In genomic region chr8:84256458-84256821, GRCm38 (mm10) we compare ENCODE assay signal across 8 mouse cellular contexts. TPM values are rescaled to one million over a fixed set of nuclear protein-coding genes. Genes with fewer than 3 reads are reported as not detected.
DNase-seq lines count a peak whose midpoint lies in the region; ATAC-seq and TF ChIP-seq lines count a peak whose summit lies in the region.

No protein-coding gene starts in this region.

- peaks cover 75% of the 10 kb centered on the region for H3K36me3 ChIP-seq in heart, embryonic 14.5 days (ENCODE audit: control insufficient read depth, insufficient read depth, low read length)
- peaks cover 39% of the 10 kb centered on the region for H3K36me3 ChIP-seq in ES-Bruce4 (ENCODE audit: control insufficient read depth, insufficient read depth, low read length, poor library complexity, severe bottlenecking)
- peaks cover 71% of the 10 kb centered on the region for H3K36me3 ChIP-seq in embryonic facial prominence, embryonic 14.5 days (ENCODE audit: control insufficient read depth, insufficient read depth, low read length)
- H3K36me3 ChIP-seq in kidney, embryonic 15.5 days, result peaks cover 77% of the 10 kb centered on the region
- peaks cover 82% of the 10 kb centered on the region for H3K36me3 ChIP-seq in megakaryocyte, embryonic 14.5 days (replicated peaks; ENCODE audit: low read length)

- DNase-seq in heart, adult 8-10 months (ENCODE audit: low spot score), result no peak
- DNase-seq in embryonic facial prominence, embryonic 14.5 days (ENCODE audit: low spot score), result peak; percentile 70
- DNase-seq in adrenal gland, adult 8-10 months, result no peak
- no peak for DNase-seq in thymus, postnatal 14 days

- TF ChIP-seq POLR2A in ES-Bruce4 (IDR thresholded peaks at IDR 0.05; ENCODE audit: insufficient read depth, low read length), result no peak

- ATAC-seq in heart, embryonic 14.5 days (ENCODE audit: insufficient number of reproducible peaks, insufficient read depth, low FRiP score, low read depth), result no peak
- peak; percentile 34 for ATAC-seq in embryonic facial prominence, embryonic 14.5 days (ENCODE audit: low read depth)
- ATAC-seq in kidney, embryonic 15.5 days (replicated peaks; ENCODE audit: low FRiP score), result peak; percentile 19; the same call in 1 of the 2 replicates

- TF ChIP-seq CTCF in ES-Bruce4 (IDR thresholded peaks at IDR 0.05; ENCODE audit: low read depth, low read length), result no peak

- no peak for TF ChIP-seq EP300 in ES-Bruce4 (IDR thresholded peaks at IDR 0.05; ENCODE audit: insufficient read depth, low read depth, low read length)

- H3K4me2 ChIP-seq in heart, embryonic 14.5 days (ENCODE audit: low read length), result peak overlapping the region; percentile 92
- peak overlapping the region; percentile 68 for H3K4me2 ChIP-seq in embryonic facial prominence, embryonic 14.5 days (ENCODE audit: low read depth, low read length)
- peak overlapping the region; percentile 96 for H3K4me2 ChIP-seq in kidney, embryonic 15.5 days

- peak overlapping the region; percentile 77 for H3K9ac ChIP-seq in heart, embryonic 14.5 days (ENCODE audit: low read length)
- H3K9ac ChIP-seq in ES-Bruce4 (ENCODE audit: low read depth, poor library complexity, severe bottlenecking), result peak overlapping the region; percentile 81
- H3K9ac ChIP-seq in embryonic facial prominence, embryonic 14.5 days (ENCODE audit: low read depth, low read length), result peak overlapping the region; percentile 72
- peak overlapping the region; percentile 87 for H3K9ac ChIP-seq in kidney, embryonic 15.5 days

- H3K27me3 ChIP-seq in heart, embryonic 14.5 days (ENCODE audit: control insufficient read depth, insufficient read depth, low read length), result no peaks in the 10 kb centered on the region
- H3K27me3 ChIP-seq in ES-Bruce4 (ENCODE audit: control insufficient read depth, insufficient read depth, low read length, poor library complexity, severe bottlenecking), result no peaks in the 10 kb centered on the region
- H3K27me3 ChIP-seq in embryonic facial prominence, embryonic 14.5 days (replicated peaks; ENCODE audit: control insufficient read depth, insufficient read depth, low read length), result no peaks in the 10 kb centered on the region
- H3K27me3 ChIP-seq in kidney, embryonic 15.5 days, result no peaks in the 10 kb centered on the region
- no peaks in the 10 kb centered on the region for H3K27me3 ChIP-seq in megakaryocyte, embryonic 14.5 days (replicated peaks)

- peak overlapping the region in 1 of 2 experiments; percentile 78; a peak in 3 of 4 replicates for H3K27ac ChIP-seq in heart, embryonic 14.5 days (replicated peaks in 1 of 2; ENCODE audit: control insufficient read depth in 1 of 2, insufficient read depth in 1 of 2, low read depth in 2 of 2, low read length in 2 of 2)
- H3K27ac ChIP-seq in ES-Bruce4 (ENCODE audit: insufficient read depth, low read length), result peak overlapping the region; percentile 23
- peak overlapping the region; percentile 83 for H3K27ac ChIP-seq in embryonic facial prominence, embryonic 14.5 days (replicated peaks; ENCODE audit: low read depth, low read length)
- peak overlapping the region; percentile 94 for H3K27ac ChIP-seq in kidney, embryonic 15.5 days

- H3K4me3 ChIP-seq in heart, embryonic 14.5 days (ENCODE audit: control insufficient read depth in 1 of 2, insufficient read depth in 1 of 2, low read depth in 1 of 2, low read length in 2 of 2), result peak overlapping the region; percentile 65 to 74
- peak overlapping the region; percentile 78 for H3K4me3 ChIP-seq in ES-Bruce4 (ENCODE audit: low read depth, low read length)
- H3K4me3 ChIP-seq in embryonic facial prominence, embryonic 14.5 days (ENCODE audit: low read depth, low read length), result peak overlapping the region; percentile 68
- H3K4me3 ChIP-seq in kidney, embryonic 15.5 days (replicated peaks), result peak overlapping the region; percentile 88
- peak overlapping the region; percentile 96 for H3K4me3 ChIP-seq in megakaryocyte, embryonic 14.5 days (replicated peaks)

- H3K4me1 ChIP-seq in heart, embryonic 14.5 days (ENCODE audit: control insufficient read depth in 2 of 2, insufficient read depth in 2 of 2, low read length in 2 of 2), result peaks cover 10 to 14% of the 10 kb centered on the region in 2 experiments
- H3K4me1 ChIP-seq in ES-Bruce4 (ENCODE audit: control insufficient read depth, insufficient read depth, low read length), result no peaks in the 10 kb centered on the region
- H3K4me1 ChIP-seq in embryonic facial prominence, embryonic 14.5 days (ENCODE audit: control insufficient read depth, insufficient read depth, low read length), result 0 out of 2 replicates have a peak, but pooled peaks cover 9% of the 10 kb centered on the region
- H3K4me1 ChIP-seq in kidney, embryonic 15.5 days, result peaks cover 24% of the 10 kb centered on the region
- peaks cover 82% of the 10 kb centered on the region for H3K4me1 ChIP-seq in megakaryocyte, embryonic 14.5 days

- no peaks in the 10 kb centered on the region for H3K9me3 ChIP-seq in heart, embryonic 14.5 days (ENCODE audit: control insufficient read depth, low read length)
- no peaks in the 10 kb centered on the region for H3K9me3 ChIP-seq in ES-Bruce4 (replicated peaks; ENCODE audit: control insufficient read depth, insufficient read depth, low read length, poor library complexity, severe bottlenecking)
- H3K9me3 ChIP-seq in embryonic facial prominence, embryonic 14.5 days (ENCODE audit: control insufficient read depth, low read length), result no peaks in the 10 kb centered on the region
- H3K9me3 ChIP-seq in kidney, embryonic 15.5 days (replicated peaks), result no peaks in the 10 kb centered on the region
- H3K9me3 ChIP-seq in megakaryocyte, embryonic 14.5 days, result no peaks in the 10 kb centered on the region

- WGBS in heart, embryonic 14.5 days, result 15% methylated on average over 6 of the region's 6 CpGs
- WGBS in embryonic facial prominence, embryonic 14.5 days, result 14% methylated on average over 6 of the region's 6 CpGs
- 12% methylated on average over 6 of the region's 6 CpGs for WGBS in kidney, embryonic 15.5 days

RNA-seq across cellular contexts. Expression of gene Mri1, which starts 0.7 kb away (rescaled TPM):
- 45.4 and 48.3 TPM in 2 replicates for polyA plus RNA-seq in heart, embryonic 14.5 days (2014; fragmentation: Nextera tagmentation; extraction: Ambion mirVana)
- total RNA-seq in heart, adult 8-10 months (2022), result 10 to 100 TPM; 10.5 to 15.0 (median 12.5) TPM
- 37.1 and 38.0 TPM in 2 replicates for polyA plus RNA-seq in ES-Bruce4 (2011; ENCODE audit: insufficient read depth, insufficient read length, low read depth, missing spikeins)
- 50.3 and 56.7 TPM in 2 replicates for polyA plus RNA-seq in embryonic facial prominence, embryonic 14.5 days (2014; fragmentation: Nextera tagmentation; extraction: Ambion mirVana)
- polyA plus RNA-seq in kidney, embryonic 15.5 days (2015; fragmentation: Nextera tagmentation; extraction: Ambion mirVana), result 66.8 and 77.8 TPM in 2 replicates
- polyA plus RNA-seq in megakaryocyte, embryonic 14.5 days (2012; ENCODE audit: insufficient read depth, low replicate concordance), result 106 and 208 TPM in 2 replicates
- total RNA-seq in adrenal gland, adult 8-10 months (2022), result 10 to 100 TPM; 26.9 to 52.8 (median 51.6) TPM

RNA-seq across cellular contexts. Expression of gene D8Ertd738e, which starts 6.9 kb away (rescaled TPM):
- polyA plus RNA-seq in heart, embryonic 14.5 days (2014; fragmentation: Nextera tagmentation; extraction: Ambion mirVana), result 359 and 400 TPM in 2 replicates
- total RNA-seq in heart, adult 8-10 months (2022), result 100 to 1,000 TPM; 165 to 232 (median 189) TPM
- polyA plus RNA-seq in ES-Bruce4 (2011; ENCODE audit: insufficient read depth, insufficient read length, low read depth, missing spikeins), result 90.6 and 92.0 TPM in 2 replicates
- 371 and 387 TPM in 2 replicates for polyA plus RNA-seq in embryonic facial prominence, embryonic 14.5 days (2014; fragmentation: Nextera tagmentation; extraction: Ambion mirVana)
- polyA plus RNA-seq in kidney, embryonic 15.5 days (2015; fragmentation: Nextera tagmentation; extraction: Ambion mirVana), result 336 and 355 TPM in 2 replicates
- 80.4 and 326 TPM in 2 replicates for polyA plus RNA-seq in megakaryocyte, embryonic 14.5 days (2012; ENCODE audit: insufficient read depth, low replicate concordance)
- total RNA-seq in adrenal gland, adult 8-10 months (2022), result 100 to 1,000 TPM; 171 to 296 (median 225) TPM

RNA-seq across cellular contexts. Expression of gene Ccdc130, which starts 13.7 kb away (rescaled TPM):
- 17.5 and 20.8 TPM in 2 replicates for polyA plus RNA-seq in heart, embryonic 14.5 days (2014; fragmentation: Nextera tagmentation; extraction: Ambion mirVana)
- total RNA-seq in heart, adult 8-10 months (2022), result 10 to 100 TPM in 2 of 4 experiments, 1 to 10 TPM in 2; 7.5 to 12.3 (median 9.8) TPM
- polyA plus RNA-seq in ES-Bruce4 (2011; ENCODE audit: insufficient read depth, insufficient read length, low read depth, missing spikeins), result 21.3 and 25.7 TPM in 2 replicates
- 18.4 and 19.6 TPM in 2 replicates for polyA plus RNA-seq in embryonic facial prominence, embryonic 14.5 days (2014; fragmentation: Nextera tagmentation; extraction: Ambion mirVana)
- polyA plus RNA-seq in kidney, embryonic 15.5 days (2015; fragmentation: Nextera tagmentation; extraction: Ambion mirVana), result 23.0 and 25.9 TPM in 2 replicates
- polyA plus RNA-seq in megakaryocyte, embryonic 14.5 days (2012; ENCODE audit: insufficient read depth, low replicate concordance), result 4.8 and 20.9 TPM in 2 replicates
- total RNA-seq in adrenal gland, adult 8-10 months (2022), result 10 to 100 TPM; 21.5 to 27.7 (median 24.6) TPM

RNA-seq across cellular contexts. Expression of gene Zswim4, which starts 19.6 kb away (rescaled TPM):
- polyA plus RNA-seq in heart, embryonic 14.5 days (2014; fragmentation: Nextera tagmentation; extraction: Ambion mirVana), result 6.7 and 7.3 TPM in 2 replicates
- 1 to 10 TPM; 6.6 to 8.0 (median 7.2) TPM for total RNA-seq in heart, adult 8-10 months (2022)
- polyA plus RNA-seq in ES-Bruce4 (2011; ENCODE audit: insufficient read depth, insufficient read length, low read depth, missing spikeins), result 14.8 and 15.4 TPM in 2 replicates
- polyA plus RNA-seq in embryonic facial prominence, embryonic 14.5 days (2014; fragmentation: Nextera tagmentation; extraction: Ambion mirVana), result 11.0 and 12.4 TPM in 2 replicates
- 16.6 and 17.3 TPM in 2 replicates for polyA plus RNA-seq in kidney, embryonic 15.5 days (2015; fragmentation: Nextera tagmentation; extraction: Ambion mirVana)
- polyA plus RNA-seq in megakaryocyte, embryonic 14.5 days (2012; ENCODE audit: insufficient read depth, low replicate concordance), result 14.1 and 16.0 TPM in 2 replicates
- total RNA-seq in adrenal gland, adult 8-10 months (2022), result 10 to 100 TPM; 36.2 to 53.9 (median 48.0) TPM
